Mouse (Mus musculus) left cerebral cortex, postnatal 25 days (tissue): ENCODE data around the gene Smim11. TPM values are rescaled to one million over a fixed set of nuclear protein-coding genes. Genes with fewer than 3 reads are reported as not detected.

ENCODE experiments used
- DNase-seq, 2 experiments: peaks; one replicate each; pipeline ENCODE4 v3.0.0; 2022; ENCODE audit warnings: low spot score in 2 of 2, mixed read lengths in 1 of 2
- intact Hi-C: fragments of 180-260 bp; cut with DNase I; formaldehyde crosslinking; loops from one replicate; pipeline ENCODE4 v1.15.1; 2025
- total RNA-seq, 2 experiments: library from RNA; stranded (reverse); gene quantifications; 2 replicates each; pipeline ENCODE4 v1.2.3; 2021

The Smim11 gene
- total RNA-seq, 2 experiments from 2014 or later = 17.8 to 20.7 TPM

DNA sequence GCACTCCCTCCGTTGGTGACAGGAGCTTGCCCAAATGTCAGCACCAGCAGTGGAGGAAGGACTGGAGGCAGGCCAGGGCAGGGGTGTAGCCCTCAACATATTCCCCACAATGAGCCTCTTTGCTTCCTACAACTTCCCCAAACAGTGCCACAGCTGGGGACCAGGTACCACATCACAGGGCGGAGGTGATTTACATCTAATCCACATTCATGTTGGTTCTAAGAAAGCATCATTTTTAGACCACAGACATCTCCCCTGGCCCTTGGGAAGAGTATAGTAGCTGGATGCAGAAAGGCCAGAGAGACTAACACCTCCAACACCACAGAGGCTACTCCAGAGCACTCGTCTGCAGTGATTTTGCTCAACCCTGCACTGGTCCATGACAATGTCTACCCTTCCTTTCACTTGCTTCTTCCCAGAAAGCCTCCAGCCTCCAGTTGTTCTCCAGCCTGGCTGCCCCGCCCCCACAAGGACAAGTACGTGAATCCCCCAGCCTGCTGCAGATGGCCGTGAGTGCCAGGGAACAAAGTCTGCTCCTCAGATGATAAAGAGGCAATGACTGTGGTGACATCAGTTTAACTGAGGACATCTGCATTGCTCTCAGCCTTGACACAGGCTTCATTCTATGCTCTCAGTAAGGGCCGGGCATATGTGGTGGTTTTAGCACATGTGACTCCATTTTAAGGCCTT lies 15.1 kb downstream of the Smim11 start:
- intact Hi-C loops = loop anchor here (5.0 to 10.0 kb wide), 2 partner anchors 141 to 1229 kb away; no protein-coding TSS in a partner anchor
- no peak for DNase-seq

DNA sequence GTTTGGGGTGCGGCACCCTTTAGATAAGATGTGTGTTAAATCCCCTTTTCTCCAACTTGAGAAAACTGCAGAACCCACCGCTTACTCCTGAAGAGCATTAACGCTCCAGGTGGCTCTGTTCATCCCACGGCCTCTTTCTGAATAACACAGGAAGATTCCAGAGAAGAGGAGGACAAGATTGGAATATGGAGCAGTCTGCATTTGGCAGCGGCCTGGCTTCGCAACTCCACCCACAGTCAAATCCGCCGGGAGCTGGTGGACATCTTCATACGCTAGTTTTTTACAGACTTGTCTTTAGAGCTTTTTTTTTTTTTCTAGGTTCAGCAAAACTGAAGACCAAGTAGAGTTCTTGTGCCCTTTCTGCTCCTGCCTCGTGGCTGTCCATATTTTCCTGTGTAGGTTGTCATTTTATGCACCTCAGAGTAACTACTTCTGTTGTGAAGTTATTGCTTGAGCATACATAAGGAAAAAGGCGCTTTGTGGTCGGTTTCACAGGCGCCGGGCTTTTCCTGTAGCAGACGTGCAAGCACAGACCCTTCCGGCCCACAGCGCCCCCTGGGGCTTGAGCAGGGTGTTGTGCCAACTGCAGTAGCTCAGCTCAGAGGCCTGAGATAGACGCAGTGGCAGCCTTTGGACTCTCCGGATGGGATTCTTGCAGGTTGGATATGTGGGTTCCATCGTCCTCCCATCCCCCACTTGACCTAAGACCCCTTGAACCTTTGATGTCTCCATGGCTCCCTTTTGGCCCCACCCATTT lies 18.4 kb downstream of the Smim11 start:
- intact Hi-C loops = loop anchor here (5.0 to 10.0 kb wide), 2 partner anchors 138 to 1225 kb away; no protein-coding TSS in a partner anchor

DNA sequence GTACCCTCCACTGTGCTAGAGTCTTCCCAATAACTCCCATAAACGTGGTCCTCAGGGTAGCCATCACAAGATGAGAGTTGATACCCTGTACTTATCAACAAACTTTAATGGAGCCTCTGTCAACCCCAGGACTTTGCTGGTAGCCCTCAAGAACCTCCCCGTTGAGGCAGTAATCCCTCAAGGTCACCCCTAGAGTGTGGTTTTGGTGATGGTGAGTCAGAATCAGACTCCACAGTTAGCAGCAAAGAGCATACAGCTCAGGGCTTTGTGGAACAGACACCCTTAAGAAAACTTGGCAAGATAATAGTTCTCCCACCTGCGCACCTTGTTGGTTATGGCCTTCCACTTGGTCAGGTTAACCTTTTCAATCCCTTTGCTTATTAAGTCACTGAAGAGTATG lies 19.3 kb downstream of the Smim11 start:
- intact Hi-C loops = no loop called here
- DNase-seq = no peak

More for the DNA sequence above, 18.4 kb downstream of the Smim11 start:
- DNase-seq = peak; percentile 40 to 90

DNA sequence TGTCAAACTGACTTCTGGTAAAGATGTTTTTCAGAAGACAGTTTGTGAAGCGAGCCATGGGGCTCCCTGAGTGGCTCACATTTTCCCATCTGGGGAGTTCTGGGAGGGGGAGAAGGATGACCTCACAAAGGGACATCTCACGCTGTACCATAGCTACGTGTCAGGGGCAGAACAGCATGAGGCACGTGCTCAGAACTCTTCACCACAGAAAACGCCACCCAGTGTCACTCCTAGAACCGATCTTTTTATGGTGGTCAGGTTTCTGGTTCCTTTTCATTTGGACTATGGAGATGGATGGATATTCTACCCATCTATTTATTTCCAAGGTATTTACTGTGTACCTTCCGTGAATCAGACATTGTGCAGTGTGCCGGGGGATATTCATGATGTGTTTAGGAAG lies 20.3 kb downstream of the Smim11 start, which contains the start of gene Fam243:
Gene Fam243 (minus strand): TSS at position 101 of the 400 bp plus-strand sequence.
- intact Hi-C loops = no loop called here

DNA sequence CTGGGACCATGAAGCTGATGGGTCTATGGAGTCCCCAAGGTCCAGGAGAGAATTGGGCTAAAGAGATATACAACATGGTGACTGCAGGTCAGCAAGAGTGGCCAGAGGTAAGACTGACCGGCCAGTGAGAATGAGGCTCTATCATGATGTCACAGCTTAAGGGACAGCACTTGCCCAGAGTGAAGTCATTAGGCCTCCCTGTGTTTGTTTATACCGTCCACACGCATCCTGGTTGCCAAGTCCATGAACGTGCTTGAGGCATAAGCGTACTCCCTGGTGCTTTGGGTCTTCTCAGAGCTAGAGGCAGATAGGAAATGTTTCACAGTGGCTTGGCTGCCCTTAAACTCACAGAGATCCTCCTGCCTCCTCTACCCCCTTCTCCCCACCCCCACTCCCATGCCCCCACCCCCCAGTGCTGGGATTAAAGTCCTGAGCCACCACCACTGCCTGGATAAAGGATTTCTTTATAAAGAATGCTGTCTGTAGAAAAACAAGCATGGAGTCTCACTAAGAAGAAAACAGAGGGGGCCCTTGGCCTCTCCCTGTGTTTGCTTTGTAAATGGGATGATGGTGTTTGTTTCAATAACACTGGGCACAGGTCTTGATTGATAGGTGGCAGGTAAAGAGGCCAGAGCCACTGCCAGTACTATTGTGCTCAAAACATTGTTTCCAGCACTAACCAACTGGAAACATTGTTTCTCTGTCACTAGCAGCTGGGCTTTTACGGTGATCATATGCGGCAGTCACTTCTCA lies 23.4 kb downstream of the Smim11 start:
- DNase-seq = no peak

More for the DNA sequence above, 20.3 kb downstream of the Smim11 start, which contains the start of gene Fam243:
- no peak for DNase-seq

DNA sequence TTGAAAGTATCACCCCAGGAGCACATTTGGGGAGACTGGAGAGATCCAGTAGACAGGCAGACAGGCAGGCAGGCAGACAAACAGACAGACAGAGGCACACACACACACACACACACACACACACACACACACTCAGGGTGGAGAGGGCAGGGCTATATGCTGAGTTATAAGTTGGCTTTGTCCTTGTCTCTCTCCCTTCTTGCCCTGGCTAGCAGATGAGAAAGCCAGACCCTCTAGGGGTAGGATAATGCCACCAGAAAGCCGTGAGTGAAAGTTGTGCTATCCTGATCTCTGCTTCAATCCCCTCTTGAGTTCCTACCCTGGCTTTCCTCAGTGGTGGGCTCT lies 23.9 kb downstream of the Smim11 start:
- DNase-seq = no peak

More for the DNA sequence above, 23.4 kb downstream of the Smim11 start:
- intact Hi-C loops = no loop called here

DNA sequence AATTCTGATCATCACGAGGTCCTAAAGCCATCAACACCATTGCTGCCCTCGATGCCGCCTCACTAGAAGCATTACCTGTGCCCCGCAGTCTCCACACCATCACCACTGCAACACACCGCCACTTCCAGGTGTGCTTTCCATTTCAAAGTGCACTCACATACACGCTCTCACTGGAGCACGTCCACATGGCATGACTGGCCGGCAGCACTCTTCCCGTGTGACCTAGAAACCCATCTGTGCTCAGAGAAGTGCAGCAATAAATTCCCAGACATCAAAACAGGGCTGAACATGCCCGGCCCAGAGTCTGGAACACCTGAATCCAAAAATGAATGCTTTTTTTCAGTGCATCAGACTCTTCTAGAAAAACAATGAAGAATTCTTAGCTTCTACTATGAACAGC lies 26.8 kb downstream of the Smim11 start:
- intact Hi-C loops = no loop called here
- peak in 1 of 2 experiments; percentile 60 for DNase-seq

More for the DNA sequence above, 23.9 kb downstream of the Smim11 start:
- intact Hi-C loops = no loop called here

DNA sequence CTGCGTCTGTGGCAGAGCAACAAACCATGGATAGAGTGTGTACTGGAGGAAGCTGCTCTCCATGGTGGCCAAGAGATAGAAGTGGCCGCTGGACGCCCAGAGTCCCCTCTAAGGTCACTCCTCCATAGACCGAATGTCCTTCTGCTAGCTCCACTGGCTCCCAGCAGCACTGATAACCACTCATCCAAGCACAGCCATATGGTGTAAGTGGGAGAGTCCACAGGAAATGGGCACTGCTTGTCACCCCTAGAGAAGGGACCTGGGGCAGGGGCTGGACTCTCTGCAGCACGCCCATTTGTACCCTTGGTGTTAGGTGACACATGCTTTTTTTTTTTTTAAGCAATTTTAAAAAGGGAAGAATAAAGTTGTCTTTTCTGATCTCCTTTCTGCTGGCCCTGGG lies 29.9 kb downstream of the Smim11 start:
- intact Hi-C loops = no loop called here
- no peak for DNase-seq

DNA sequence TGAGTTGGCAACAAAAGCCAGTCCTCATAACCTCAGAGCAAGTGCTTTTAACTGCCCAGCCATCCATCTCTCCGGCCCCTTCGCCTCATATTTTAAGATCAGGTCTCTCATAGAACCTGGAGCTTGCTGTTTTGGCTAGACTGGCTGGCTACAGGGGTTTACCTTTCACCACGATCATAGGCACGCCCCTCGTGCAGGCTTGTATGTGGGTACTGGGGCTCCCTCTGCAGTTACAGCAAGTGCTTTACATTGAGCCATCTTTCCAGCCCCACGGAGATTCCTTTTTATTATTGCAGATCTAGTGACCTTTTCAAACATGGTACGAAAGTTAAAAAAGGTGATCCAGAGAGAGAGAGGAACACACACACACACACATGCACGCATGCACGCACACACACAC lies 33.5 kb downstream of the Smim11 start:
- intact Hi-C loops = no loop called here

DNA sequence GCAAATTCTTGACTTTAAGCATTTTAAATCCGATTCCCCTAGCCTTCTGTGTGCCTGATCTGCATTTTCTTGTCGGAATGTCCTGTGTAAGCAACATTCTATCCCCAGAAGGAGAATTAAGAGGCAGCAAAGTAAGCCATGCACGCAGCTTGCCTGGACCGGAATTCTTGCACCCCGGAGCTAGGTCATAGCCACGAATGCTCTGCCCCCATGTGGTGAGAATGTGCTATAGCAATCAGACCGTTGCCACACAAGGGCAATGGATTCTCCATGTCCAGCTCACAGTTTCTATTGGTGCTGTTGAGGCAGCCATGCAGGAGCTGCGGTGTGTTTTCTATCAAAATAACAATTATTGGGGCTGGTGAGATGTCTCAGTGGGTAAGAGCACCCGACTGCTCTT lies 35.2 kb downstream of the Smim11 start:
- peak; percentile 66 to 83 for DNase-seq
- intact Hi-C loops = no loop called here

More for the DNA sequence above, 33.5 kb downstream of the Smim11 start:
- DNase-seq = no peak

DNA sequence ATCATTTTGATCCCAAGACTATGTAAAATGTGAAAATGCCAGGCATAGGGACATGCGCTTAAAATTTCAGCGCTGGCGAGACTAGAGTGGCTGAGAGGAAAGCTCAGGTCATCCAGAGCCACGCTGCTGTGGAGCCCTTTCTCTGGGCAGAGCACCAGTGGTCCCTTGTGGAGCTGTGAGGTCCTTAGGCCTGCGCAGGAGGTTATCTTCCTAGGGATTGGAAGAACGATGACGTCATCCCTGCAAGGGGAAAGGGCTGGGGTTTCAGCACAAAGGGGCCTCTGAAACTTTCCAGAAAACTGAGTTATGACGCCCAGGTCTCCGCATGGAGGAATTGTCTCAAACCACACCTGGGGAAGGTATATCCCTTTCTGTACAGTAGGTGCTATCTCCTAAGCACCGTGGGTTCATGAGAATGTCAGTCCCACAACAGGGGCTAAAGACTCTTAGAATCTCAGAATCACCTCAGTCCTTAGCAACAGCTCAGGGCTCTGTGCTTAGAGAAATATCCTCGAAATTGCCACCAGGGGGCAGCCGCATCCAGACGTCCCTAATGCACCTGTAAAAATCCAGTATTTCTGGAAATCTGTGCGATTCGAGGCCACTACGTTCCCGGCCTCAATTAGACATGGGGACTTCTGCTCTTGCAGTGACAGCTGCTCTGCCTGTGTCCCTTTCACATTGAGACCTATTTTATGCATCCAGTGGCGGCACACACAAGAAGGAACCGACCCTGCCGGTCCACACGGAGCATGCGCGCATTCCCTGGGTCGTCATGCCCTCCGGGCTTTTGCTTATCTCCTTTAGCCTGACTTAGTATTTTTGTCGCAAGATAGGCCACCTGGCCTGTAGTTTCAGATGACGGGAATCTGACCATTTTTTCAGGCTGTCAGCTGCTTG lies 39.8 kb downstream of the Smim11 start:
- intact Hi-C loops = loop anchor here (1.0 to 5.0 kb wide), 2 partner anchors 116 to 136 kb away; no protein-coding TSS in a partner anchor
- peak; percentile 61 to 79 for DNase-seq

DNA sequence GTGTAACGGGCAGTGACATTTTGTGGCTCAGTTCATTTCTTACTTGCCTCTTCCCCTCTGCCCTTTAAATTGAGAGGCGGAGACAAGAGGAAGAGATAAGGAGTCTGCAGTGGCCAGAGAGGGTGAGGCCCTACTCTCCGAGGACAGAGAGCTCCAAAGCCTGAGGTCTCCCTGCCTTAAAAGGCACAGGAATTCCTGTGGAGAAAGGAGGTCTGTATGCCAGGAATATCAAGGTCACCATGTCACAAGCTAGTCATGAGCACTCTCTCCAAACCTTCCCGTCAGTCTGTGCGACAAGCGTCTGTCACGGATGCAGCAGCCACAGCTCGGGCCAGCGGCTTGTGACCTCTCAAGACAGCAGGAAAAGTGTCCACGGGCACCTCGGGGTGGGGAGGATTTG lies 44.1 kb downstream of the Smim11 start:
- no peak for DNase-seq
- intact Hi-C loops = no loop called here

DNA sequence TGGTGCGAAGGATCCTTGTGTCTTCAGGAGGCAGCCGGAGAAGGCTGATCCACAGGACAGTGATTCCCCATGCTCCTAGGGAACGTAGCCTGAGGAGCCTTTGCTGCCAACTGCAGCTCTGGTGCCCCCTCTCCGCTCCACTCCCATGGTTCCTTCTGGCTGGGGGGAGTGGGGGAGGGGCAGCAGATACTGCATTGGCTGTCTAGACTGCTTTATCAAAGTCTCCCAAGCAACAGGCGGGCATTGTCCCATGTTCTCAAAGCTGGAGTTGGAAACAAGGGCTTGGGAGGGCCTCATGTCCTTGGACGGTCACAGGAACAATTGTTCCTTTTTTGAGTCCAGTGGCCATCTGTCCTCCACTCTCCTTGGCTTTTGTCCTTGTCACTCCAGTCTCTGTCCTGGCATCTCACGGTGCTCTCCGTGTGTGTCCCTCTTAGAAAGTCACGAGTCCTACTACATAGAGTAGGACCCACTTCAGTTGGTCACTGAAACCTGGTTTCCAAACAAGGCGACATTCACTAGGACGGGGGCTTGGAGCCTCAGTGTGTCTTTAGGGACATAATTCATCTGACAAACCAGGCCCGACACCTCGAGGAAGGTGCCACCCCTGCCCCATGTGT lies 45.3 kb downstream of the Smim11 start:
- DNase-seq = no peak

DNA sequence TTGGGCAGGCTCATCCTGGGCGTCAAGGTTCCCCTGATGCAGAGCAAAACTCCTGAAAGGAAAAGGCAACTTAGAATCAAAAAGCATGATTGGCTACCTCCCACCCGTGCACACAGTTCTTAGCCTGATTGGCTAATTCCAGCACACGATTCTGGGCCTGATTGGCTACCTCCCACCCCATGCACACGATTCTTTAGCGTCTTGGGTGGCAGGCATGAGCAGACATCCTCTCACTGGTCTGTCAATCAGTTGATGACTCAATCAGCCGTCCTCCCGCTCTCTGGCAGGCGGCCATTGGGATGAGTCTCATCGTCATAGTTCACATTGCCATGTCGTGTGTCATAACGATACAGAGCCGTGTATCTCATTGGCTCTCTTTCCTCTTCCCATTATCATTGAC lies 47.9 kb downstream of the Smim11 start:
- intact Hi-C loops = no loop called here
- peak in 1 of 2 experiments; percentile 26 for DNase-seq

More for the DNA sequence above, 45.3 kb downstream of the Smim11 start:
- intact Hi-C loops = no loop called here

DNA sequence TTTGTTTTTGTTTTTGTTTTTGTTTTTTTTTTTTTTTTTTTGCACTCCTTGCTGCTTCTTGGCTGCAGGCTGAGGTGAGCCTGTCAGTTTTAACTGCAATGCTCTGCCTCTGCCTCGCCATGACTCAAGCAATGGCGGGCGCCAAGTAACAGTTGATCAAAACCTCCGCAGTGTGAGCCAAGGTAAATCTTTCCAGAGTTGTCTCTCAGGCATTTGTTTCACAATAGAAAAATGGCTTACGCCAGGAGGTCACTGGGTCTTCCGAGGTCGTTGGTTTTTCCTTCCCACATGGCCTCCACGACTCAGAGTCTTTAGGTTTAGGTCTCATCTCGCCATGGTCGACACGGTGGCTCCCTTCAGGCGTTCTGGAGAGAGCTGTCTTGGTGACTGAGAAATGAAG lies 52.2 kb downstream of the Smim11 start:
- intact Hi-C loops = no loop called here

DNA sequence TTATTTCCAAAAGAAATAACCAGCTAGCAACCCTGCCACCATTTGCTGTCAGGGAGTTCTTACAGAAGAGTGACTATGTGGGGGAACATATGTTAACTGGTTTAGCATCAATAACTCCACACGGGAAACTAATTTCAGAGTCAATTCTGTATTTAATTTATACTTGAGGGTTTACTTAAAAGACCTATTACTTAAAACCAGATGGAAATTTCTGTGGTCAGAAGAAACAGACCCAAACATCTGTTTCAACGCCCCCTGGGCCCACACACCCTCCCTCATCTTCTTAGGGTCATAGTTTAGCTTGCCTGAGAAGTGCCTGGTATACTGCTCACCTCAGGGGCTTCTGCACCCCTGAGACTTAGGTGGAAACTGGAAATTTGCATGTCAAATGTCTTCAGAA lies 52.8 kb downstream of the Smim11 start:
- intact Hi-C loops = no loop called here
- DNase-seq = no peak

More for the DNA sequence above, 52.2 kb downstream of the Smim11 start:
- DNase-seq = no peak

DNA sequence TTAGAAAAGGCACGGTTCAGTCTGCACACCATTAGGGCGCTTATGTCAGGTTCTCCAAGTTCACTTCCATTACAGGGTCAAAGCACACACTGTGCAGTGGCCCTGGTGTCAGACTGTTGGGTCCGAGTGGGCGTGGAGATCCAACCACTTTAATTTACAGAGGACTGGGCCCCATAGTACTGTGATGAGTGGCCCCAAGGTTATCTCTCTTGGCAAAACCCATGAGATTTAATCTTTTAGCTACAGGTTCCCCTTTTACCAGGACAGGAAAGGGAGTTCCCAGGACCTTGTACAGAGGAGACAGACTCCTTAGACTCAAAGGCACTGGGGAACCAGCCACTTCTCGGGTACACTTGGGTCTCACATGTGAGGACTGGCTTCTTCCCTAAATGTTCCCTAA lies 54.3 kb downstream of the Smim11 start:
- intact Hi-C loops = no loop called here

DNA sequence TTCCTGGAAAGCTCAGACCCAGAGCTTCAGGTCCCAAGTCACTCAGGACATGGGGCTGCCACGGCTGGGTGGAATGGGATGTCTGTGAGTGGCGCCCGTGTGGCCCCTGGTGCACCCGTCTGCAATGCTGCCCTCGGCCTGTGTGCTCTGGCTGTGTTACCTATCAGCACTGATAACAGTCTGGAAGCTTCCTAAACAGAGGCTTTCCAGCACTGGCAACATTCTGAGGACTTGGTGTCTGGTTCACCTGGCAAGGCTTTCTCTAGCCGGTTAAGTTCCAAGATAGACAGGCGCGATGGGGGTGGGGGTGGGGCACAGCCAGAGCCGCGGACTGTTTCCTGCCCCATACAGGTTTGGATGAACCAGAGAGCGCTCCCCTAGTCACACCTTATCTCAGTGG lies 54.9 kb downstream of the Smim11 start:
- intact Hi-C loops = no loop called here
- DNase-seq = no peak

More for the DNA sequence above, 54.3 kb downstream of the Smim11 start:
- DNase-seq = no peak

DNA sequence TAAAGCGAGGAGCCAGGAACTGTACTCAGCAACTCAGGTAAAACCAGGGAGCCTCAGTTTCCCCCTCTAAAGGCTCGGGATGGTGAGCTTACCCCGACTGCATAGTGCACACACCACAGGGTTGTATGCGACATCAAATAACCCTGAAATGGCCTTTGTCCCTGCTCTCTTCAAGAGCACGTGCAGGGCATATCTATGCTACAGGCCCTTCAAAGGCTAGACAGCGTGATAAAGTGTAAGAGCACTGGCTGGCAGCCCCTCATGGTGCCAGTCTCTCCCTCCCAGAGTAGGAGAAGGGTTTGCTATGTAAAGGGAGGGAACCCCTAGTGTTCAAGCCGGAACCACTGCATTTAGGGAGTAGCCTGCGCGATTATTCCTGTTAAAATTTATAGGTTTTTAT lies 55.9 kb downstream of the Smim11 start:
- DNase-seq = no peak
- intact Hi-C loops = no loop called here
